Mouse (Mus musculus): ENCODE data around the gene Prdm11.

- TF ChIP-seq CTCF (IDR thresholded peaks at IDR 0.05; ENCODE audit: low read depth, low read length) = no peak
- no peak for TF ChIP-seq POLR2A (IDR thresholded peaks at IDR 0.05; ENCODE audit: extremely low read depth, insufficient read depth, low read length)
These were observed 116.3 kb downstream of the Prdm11 start for GRCm38 (mm10) chr2:92929696-92930095.
